Mouse (Mus musculus) spleen, adult 12 weeks (tissue): ENCODE results near the gene Lonp1.
"Not testable (repeated sequence)": the region's sequence is repeated elsewhere in the genome, so short reads cannot be mapped to it uniquely, and the experiment has no call there.

Experiments used
- DNase-seq: peaks from one replicate; pipeline ENCODE4 v3.0.0; 2022; ENCODE audit warnings: low spot score

Lonp1 gene

DNA sequence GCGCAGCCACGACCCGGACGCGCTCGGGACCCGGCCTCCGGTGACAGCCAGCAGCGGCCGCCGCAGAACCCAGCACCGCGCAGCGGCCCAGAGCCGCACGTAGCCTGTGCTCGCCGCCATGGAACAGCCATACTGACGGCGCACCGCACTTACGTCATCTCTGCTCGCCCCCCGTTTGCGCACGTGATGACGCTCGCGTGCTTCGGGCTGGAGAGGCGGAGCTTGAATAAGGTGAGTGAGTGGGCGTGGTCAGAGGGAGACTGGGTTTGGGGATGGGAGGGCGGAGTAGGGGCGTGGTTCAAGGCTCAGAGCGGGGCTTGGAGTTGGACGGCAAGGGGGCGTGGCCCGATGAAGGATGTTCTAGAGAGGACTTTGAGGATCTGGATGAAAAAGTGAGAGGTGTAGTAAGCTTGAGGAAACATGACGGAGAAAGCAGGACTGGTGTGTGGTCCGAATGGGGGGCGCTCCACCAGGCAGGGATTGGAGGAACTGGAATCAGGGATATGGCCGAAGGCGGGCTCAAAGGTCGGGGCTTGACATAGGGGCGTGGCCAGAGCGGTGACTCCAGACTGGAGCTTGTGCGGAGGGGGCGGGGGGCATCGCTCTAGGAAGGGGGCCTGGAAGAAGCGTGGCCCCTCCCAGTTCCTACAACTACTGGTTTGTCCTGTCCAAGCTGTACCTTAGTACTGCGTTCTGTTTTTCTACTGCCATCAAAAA, at the start of gene Lonp1:
Gene Lonp1, minus strand, starts transcription at position 134 of the 717 bp plus-strand sequence.
- peak; percentile 84 for DNase-seq

DNA sequence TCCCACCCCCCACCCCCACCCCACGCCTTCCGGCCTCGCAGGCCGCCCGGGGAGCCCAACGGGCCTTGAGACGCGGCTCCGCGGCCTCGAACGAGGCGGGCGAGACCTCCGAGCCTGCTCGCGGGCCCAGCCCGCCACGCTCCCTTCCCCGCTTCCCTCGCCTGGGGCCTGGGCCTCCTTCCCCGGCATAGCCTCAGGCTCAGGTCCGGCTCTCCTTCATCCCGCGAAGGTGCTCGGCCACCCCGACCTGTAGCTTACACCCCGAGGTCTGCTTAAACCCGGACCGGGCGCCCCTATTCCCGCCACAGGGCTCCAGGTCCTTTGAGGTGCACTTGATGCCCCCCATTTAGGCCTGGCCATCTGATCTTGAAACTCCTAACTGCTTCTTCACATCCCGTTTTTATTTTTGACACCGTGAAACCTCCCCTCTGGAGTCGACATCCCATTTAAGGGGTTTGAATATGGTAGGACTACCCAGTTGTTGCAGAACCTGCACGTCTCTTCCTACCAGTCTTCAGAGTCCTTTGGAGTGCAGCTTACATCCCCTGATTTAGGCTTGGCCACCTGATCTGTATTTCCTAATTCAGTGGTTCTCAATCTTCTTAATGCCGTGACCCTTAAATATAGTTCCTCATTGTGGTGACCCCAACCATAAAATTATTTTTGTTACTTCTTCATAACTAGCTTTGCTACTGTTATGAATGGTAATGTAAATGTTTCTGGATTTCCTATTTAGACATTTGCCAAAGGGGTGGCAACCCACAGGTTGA, 47.1 kb upstream of the Lonp1 start:
- DNase-seq, result peak; percentile 37

DNA sequence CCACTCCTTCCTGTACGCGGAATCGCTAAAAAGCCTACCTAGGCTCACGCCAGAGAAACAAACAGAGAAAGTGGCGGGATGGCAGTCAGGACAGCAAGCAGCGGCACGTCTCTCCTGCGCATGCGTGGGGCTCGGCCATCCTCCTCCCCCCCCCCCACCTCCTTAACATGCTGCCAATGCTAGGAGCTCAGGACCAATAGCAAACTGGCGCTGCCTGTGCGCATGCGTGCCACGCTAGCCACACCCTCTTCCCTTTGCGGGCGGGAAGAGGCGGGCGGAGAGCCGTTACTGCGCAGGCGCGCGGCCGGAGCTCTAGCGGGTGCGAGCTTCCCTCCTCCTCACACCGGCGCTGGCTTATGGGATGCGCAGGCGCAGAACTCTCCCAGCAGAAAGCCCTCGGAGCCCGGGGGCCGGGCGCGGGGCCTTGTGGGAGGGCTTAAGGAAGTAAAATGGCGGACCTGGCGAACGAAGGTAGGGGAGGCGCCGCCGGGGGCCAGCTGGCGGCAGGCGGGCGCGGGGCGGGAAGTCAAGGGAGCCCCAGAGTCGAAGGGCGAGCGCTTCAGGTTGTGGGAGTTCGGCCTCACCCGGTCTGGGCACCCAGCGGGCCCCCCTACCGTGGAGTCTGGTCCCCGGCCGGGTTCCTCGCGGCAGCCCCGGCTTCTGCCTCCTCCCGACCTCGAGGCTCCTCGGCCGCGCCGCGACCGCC, 46.4 kb upstream of the Lonp1 start, which contains the start of gene Ranbp3:
Gene Ranbp3, plus strand, starts transcription at position 354 of the 706 bp plus-strand sequence.
- peak; percentile 100 for DNase-seq

DNA sequence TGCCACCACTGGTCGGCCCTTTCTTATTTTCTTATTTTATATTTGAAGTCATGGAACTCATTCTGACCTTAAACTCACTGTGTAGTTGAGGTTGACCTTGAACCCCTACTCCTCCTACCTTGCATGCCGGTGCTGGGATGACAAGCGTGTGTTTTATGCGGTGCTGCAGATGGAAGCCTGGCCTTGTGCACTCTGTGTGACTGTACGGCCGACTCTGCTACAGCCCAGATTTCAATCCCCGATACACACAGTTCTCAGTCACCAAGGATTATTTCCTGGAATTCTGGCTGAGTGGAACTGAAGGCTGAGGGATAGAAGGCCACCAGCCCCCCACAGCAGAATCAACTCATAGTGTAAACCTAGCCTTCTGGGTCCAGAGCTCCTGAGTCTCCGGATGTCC, 43.1 kb upstream of the Lonp1 start:
- no peak for DNase-seq

DNA sequence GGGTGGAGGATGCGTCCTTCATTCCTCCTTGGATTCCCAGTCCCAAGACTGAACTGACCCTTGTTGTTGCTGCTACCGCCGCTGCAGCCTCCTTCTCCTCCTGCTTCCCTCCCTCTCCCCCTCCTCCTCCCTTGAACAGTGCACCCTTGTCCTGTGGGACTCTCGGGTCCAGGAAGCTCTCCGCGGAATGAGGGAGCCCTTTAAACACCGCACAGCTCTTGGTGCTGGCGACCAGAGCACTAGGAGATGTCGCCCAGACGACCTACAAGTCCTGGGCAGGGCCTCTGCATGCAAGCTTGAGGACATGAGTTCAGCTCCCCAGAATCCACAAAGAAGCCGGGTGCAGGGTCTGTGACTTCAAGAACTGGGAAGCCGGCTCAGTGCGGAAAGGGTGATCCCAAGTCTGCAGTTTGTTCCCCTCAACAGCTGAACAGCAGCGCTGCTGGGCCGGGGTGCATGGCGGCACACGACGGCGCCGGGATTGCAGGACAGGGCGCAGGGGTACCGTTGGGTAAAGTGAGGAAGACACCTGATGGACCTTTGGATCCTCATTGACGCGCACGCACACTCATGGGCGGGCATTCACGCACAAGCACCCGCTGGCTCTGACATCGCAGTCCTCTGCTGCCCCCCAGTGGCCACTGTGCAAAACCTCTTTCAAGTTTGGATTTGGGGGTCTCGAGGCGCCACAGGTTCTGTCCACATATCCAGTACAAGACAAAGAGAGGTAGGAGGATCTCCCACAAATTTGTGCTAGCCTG, 41.9 kb upstream of the Lonp1 start:
- peak; percentile 70 for DNase-seq

DNA sequence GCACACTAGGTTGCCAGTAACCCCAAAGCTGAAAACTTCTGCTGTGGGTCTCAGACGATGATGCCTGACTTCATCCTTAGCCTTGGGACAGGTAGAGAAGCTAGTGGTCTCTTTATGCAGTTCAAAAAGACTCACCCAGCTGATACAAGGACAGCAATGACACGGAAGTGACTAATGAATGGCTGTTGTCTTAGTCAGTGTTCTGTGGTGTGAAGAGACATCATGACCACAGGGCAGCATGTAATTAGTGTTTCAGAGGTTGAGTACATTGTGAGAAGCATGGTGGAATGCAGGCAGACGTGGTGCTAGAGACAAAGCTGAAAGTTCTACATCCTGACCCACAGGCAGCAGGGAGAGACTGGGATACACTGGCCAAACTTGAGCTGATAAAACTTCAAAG, 40.9 kb upstream of the Lonp1 start:
- no peak for DNase-seq

DNA sequence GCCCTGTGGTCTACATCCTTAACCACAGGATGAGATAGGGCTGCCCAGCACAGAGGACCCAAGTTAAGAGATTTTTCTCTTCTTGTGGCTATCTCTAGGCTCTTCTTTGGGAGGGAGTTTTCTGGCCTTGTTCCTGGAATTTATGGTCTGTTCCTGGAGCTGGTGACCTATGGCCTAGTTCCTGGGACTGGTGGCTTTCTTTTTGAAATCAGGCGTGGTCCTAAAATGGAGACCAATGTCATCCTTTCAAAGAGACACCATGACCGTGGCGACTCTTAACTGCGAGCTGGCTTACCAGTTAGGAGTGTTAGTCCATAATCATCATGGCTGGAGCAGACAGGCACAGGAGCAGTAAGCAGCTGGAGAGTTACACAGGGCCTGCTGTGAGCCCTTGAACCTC, 39.7 kb upstream of the Lonp1 start:
- DNase-seq, result no peak

DNA sequence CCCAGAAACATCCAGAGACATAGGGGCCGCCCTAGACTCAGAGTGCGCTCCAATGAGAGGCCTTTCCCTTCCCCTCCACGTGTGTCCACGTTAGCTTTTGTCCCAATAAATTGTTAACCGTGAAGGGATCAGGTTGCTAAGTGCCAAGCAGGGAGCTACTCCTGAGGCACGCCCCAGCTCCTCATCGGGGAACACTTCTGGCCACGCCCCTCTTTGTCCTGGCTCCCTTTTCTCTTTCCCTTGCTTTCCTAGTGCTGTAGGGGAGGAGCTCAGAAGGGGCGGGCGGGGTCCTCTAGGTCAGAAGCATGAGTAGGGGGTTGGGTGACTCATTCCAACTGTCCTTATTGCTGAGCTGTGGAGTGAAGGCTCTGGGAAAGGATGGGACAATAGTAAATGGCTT, 37.6 kb upstream of the Lonp1 start:
- no peak for DNase-seq

DNA sequence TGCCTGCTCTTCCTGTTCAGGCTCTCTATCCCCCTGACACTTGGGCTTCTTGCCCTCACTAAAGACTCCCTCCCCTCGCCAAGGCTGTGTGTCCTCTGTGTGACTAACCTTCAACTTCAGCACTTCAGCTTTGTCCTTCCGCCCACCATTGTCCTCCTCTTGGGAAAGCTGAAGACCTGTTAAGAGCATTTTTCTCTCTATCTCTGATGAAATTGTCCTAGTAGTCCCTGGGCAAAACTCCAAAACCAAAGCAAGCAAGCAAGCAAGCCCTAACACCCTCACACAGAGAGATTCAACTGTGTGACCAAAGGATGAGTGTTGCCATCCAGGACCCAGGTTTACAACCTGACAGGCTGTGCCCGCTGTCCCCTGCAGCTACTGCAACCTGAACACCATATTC, 37.0 kb upstream of the Lonp1 start:
- no peak for DNase-seq

DNA sequence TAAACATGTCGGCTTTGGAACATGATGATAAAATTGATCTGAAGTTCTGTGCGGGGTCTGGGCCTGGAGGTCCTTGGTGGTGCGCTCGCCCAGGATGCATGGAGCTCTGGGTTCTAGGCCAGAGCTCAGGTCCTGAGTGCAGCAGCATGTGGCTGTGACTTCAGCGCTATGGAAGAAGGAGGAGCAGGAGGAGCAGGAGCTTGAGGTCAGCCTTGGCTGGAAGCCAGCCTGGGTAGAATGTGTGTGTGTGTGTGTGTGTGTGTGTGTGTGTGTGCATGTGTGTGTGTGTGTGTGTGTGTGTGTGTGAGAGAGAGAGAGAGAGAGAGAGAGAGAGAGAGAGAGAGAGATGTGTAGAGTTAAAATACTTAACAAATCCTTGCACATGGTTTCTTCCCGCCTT, 29.5 kb upstream of the Lonp1 start:
- no peak for DNase-seq

DNA sequence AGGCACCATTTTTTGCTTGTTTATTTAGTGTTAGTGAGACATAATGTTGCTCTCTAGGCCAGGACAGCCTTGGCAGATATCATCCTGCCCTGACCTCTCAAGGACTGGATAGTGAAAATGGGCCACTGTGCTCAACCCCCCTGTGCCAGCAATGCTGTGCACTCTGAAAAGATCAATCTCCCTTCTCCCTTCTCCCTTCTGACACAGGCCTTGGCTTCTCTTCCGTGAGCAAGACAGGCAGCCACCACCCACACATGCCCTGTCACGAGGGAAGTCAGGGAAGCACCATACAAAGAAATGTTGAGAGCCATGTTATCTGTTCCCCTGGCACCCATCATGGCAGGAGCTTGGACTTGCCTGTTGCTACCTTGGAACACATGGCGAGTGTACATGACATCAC, 28.6 kb upstream of the Lonp1 start:
- no peak for DNase-seq

DNA sequence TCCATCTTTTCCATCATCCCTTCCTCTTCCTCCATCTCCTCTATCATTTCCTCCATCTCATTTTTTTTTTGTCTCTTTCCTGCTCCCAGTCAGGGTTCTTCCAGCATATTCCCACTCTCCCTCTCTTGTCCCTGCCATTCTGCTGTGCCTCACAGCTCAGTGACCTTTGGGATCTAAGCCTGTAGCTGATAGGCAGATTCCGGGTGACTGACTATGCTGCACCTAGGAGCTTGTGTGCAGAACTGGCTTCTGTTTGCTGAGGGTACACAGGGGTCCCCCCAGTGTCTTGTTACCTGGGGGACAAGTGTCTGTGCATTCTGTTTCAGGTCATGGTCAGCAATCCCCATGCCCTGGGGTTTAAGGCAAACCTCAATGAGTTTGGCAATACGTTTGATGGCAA, 28.1 kb upstream of the Lonp1 start:
- no peak for DNase-seq

DNA sequence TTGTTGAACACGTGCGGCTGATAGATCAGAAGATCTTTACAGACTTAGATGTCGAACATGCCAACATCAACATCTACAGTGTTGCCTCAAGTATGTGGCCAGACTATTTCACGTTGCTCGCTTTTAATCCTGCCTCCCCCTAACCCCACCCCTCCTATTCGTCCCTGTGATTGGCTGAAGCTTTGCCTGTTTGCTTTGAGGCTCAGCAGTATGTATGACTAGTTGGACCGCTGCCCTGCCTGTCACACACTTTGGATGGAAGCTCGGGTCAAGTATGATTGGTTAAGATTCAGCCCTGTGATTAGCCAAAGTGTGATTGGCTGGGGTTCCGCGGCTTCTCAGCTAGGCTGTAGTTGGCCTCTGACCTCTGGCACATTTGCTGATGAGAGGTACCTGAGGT, 25.1 kb upstream of the Lonp1 start:
- DNase-seq, result no peak

DNA sequence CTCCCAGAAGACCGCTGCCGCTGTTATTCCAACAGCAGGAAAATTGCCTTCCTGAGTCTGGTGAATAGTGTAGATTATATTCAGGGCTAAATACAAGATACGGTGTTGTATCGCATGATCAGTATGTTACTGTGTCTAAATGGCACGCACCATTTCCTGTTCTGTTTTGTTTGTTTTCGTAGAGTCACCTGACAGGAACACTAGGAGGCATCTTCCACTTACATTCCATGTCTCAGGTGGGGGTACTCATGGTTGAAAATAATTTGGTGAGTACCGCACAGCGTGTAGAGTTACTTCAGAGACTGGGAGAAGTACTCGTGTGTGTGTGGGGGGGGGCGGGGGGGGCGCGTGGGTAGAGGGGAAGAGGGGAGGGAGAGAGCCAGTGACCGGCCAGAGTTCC, 20.9 kb upstream of the Lonp1 start:
- no peak for DNase-seq

DNA sequence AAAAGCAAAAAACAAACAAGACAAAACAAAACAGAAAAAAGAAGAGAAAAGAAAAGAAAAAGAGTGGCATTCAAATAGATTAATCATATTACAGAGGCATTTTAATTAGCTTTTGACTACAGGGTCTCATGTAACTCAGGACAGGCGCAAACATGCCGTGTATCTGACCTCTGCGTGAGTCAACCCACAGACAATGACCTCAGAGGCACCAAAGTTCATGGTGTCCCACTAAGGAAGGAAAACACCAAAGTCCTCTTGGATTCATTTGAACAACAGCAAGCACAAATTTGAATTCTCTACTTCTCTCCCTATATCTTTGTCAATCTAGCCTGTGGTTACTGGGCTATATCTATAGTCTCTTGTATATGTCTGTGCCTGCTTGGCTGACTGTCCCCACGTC, 16.6 kb upstream of the Lonp1 start:
- DNase-seq, result no peak

DNA sequence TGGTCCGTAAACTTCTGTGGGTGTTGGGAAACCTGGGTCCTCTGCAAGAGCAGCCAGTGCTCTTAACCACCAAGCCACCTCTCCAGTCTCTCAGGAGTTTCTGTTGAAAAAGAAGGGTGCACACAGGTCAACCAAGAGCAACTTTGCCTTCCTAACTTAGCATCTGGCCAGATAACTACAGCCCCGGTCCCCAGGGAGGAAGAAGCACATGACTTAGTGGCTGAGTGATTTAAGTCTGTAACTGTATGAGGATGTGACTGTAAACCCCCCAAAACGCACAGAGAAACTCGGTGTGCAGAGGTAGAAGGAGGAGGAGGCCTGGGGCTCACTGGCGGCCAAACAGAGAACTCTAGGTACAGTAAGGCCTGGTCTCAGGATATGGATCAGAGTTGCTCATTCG, 7.3 kb upstream of the Lonp1 start:
- no peak for DNase-seq

DNA sequence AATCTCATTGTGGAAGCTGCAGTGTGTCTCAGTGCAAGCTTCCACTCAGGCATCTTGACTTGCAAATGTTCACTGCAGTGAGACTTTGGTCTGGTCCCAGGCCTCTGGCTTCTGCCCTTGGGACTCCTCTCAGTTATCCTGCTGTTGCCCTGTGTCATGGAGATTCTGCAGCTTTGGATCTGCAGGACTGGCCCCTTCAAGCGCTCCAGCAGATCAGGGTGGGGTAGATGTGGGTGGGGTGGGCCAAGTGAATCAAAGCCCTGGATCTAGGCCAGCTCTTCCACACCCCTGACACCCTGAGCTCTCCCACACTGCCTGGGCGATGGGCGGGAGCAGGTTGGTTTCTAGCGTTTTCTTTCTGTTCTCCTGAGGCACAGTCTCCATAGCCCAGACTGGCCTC, 5.1 kb upstream of the Lonp1 start:
- DNase-seq, result no peak

DNA sequence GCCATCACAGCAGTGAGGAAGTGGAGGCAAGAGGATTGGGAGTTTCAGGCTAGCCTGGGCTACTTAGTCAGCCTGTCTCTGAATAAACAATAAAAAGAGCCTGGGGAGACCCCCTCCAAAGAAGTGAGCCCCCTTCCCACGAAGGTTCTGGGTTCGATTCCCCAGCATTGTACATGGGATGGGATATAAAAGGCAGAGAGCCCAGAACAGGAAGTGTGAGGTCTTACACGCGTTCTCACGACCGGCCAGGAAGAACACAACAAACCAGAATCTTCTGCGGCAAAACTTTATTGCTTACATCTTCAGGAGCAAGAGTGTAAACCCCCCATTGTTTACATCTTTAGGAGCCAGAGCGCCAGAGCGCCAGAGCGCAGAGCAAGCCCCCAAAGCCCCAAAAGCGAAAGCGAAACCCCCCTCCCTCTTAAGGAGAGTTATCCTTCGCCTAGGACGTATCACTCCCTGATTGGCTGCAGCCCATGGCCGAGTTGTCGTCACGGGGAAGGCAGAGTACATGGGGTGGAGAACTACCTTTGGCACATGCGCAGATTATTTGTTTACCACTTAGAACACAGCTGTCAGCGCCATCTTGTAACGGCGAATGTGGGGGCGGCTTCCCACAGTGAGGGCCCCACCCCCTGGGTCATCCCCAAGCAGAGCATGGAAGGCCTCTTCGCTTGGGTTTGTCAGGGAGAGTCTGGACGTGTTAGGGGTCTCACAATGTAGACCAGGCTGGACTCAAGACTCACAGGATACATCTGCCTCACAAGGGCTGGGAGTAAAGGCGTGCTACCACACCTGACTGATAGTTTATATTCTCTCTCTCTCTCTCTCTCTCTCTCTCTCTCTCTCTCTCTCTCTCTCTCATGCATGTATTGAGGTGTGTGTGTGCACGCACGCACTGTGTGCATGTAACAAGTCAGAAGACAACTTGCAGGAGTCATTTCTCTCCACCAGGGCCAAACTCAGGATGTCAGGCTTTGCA, 3.4 kb upstream of the Lonp1 start:
- not testable (repeated sequence) for DNase-seq

DNA sequence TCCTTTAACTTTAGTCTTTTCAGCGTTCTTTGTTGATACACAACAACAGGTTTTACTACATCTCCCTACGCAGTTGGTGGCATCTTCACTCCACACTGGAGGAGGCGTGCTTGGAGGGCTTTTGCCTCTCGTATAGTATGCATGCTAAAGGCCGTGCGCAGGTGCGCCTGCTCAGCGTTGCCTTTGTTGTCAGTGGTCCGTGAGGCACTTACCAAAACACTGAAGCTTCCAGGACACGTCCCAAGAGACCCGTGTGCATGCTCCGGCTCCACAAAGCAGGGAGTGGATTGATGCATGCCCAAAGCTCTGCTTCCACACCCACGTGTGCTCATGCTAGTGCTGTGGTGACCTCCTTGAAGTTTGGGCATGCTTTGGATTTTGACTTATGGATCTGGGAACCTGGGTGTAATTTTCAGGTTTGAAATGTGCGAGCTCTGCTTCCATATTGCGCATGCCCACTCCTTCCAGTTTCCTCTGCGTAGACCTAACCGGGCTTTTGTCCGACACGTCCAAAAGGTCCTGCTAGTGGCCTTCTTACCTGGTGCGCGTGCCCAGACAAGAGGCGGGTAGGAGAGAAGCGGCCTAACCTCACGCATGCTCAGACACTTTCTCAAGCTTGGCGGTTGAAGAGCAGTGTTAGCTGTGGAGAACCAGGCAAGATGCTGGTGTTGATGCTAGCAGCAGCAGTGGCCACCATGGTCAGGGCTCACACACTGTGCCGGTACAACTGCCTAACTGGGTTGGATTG, 1.0 kb upstream of the Lonp1 start, which contains the start of gene Catsperd:
Gene Catsperd, plus strand, starts transcription at position 614 of the 748 bp plus-strand sequence.
- DNase-seq, result no peak

DNA sequence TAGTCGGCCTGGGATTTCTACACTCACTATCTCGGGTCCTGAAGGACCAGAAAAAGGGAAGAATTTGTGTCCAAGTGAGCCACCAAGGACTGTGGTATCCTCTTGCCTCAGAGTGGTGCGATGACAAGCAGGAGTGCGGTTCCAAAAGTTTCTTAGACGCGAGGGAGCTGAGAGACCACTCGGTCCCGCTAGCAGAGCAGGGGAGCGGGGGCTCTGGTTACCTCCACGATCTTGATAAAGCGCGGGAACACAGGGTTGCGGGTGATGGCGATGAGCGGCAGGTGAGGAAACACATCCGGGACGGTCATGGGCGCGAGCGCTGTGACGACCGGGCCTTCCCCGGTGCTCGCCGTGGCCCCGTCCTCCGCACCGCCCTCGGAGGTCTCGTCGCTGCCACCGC, 427 bp downstream of the Lonp1 start:
- peak; percentile 14 for DNase-seq
